Comparison of ENCODE assay signal across 11 mouse cellular contexts in genomic region chr13:21850696-21851095, GRCm38 (mm10). TPM values are rescaled to one million over a fixed set of nuclear protein-coding genes. Genes with fewer than 3 reads are reported as not detected.
"Had no signal": no experiment of that assay in that cellular context is flagged by ENCODE, and none has a peak within 500 bp of the region (broad histone marks: within the 10 kb centered on the region; RNA-seq: fewer than 3 reads in every experiment).

No protein-coding gene starts in this region.

RNA-seq across cellular contexts. Expression of gene Hist1h4m, which starts 39.1 kb away (rescaled TPM):
- polyA plus RNA-seq: neural tube, embryonic 13.5 days; neural tube, embryonic 15.5 days; spleen, adult 2 months; stomach, embryonic 14.5 days; stomach, embryonic 16.5 days; stomach, postnatal 0 days; testis, adult 2 months; thymus, adult 2 months; urinary bladder, adult 2 months had no signal

RNA-seq across cellular contexts. Expression of gene Hist1h2ao, which starts 40.4 kb away (rescaled TPM):
- polyA plus RNA-seq: neural tube, embryonic 13.5 days; neural tube, embryonic 14.5 days; small intestine, adult 2 months; spleen, adult 2 months; stomach, embryonic 14.5 days; testis, adult 2 months; thymus, adult 2 months; urinary bladder, adult 2 months had no signal
